Mouse (Mus musculus): Measurements from ENCODE around the gene Ift22. TPM values are rescaled to one million over a fixed set of nuclear protein-coding genes. Genes with fewer than 3 reads are reported as not detected.
A peak's percentile ranks its signal among the peaks of the same experiment; 100 is the strongest.

Gene Ift22
- polyA plus RNA-seq (2014; fragmentation: Nextera tagmentation; extraction: Ambion mirVana): 111 and 114 TPM in 2 replicates

DNA sequence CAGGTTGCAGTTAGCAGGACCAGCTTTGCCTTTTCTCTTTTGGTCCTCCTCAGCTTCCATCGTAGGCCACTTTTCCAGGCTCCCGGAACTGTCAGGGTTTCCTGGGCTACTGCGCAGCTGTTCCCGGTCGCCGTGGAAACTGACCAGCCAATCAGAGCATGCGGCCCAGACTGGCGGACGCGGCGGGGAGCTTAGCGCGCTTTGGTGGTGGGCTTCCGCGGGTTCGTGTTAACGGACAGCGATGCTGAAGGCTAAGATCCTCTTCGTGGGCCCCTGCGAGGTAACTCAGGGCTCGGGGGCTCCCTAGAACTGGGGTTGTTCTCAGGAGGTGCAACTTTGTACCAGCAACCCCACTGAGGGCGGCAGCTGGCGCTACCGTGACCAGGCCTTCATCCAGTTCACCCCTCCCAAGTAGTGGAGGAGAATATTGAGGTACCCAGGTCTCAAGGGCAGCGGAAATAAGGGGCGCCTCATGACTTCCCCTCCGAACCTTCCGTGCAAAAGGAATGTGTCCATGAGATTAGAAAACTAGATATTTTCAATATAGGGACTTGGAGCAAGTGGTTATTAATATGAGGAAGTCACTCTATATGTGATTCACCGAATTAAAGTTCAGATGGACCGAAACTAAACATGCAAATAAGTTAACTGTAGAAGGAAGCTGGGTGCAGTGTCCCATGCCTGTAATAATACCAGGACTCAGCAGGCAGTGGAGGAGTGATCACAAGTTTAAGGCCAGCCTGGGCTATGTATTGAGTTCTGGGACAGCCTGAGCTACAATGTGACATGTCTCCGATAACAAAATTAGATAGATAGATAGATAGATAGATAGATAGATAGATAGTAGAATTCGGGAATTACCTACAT, at the start of gene Ift22:
TSS of gene Ift22 (plus strand) at position 160 of the 867 bp plus-strand sequence.
- H3K4me2 ChIP-seq: peak within 1 kb of the TSS; percentile 61
- peaks cover 7% of the 10 kb centered on the region for H3K4me1 ChIP-seq (ENCODE audit: control insufficient read depth, insufficient read depth, low read length)
- H3K9me3 ChIP-seq (ENCODE audit: control insufficient read depth, low read length): no peaks in the 10 kb centered on the region
- peak within 1 kb of the TSS; percentile 78 for H3K9ac ChIP-seq (ENCODE audit: low read length)
- H3K4me3 ChIP-seq (ENCODE audit: low read depth, low read length): peak within 1 kb of the TSS; percentile 72
- ATAC-seq (ENCODE audit: low FRiP score) (peak; percentile 96), DNase-seq (ENCODE audit: low spot score, missing footprints) (peak; percentile 99)
- no peak within 1 kb of the TSS for H3K27ac ChIP-seq (ENCODE audit: low read depth, low read length)
- no peaks in the 10 kb centered on the region for H3K27me3 ChIP-seq (ENCODE audit: control insufficient read depth, insufficient read depth, low read length)
- 9% methylated on average over 32 of the region's 32 CpGs for WGBS
- H3K36me3 ChIP-seq (ENCODE audit: control insufficient read depth, insufficient read depth, low read length): peaks cover 4% of the 10 kb centered on the region

DNA sequence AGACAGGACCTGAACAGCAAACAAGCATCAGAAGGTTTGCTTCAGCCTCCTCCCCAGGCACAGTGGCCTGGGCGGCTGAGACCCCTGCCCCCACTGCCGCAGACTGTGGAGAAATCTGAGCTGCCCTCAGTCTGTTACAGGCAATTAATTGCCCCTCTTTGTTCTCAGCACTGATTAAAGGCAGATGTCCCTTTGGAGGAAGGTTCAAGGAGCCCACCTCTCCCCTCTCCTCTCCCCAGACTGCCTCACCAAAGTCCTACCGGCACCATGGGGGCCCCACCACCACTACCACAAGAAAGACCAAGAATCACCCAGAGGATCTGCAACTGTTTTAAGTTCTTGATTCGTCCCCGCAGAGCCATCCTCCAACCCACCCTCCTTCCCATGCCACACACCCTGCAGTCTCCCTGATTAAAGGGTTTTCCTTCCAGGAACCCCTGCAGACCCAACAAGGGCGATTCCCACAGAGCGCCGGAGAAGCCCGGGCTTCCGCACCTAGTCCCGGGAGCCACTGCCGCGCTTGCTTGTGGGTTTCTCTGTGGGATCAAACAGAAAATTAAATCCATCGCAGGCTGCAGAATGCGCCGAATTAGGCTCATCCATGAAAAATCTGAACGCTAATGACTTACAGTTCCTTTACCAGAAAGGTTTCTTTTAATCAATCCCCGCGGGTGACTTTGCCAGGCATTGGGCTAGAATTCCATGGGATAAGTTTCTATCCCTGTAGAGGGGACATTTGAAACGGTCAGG, 46.6 kb upstream of the Ift22 start:
- 12% methylated on average over 20 of the region's 20 CpGs for WGBS
- no peaks in the 10 kb centered on the region for H3K36me3 ChIP-seq (ENCODE audit: control insufficient read depth, insufficient read depth, low read length)
- no peak overlapping the region for H3K4me3 ChIP-seq (ENCODE audit: low read depth, low read length)
- H3K4me1 ChIP-seq (ENCODE audit: control insufficient read depth, insufficient read depth, low read length): peaks cover 11% of the 10 kb centered on the region
- DNase-seq (ENCODE audit: low spot score, missing footprints): peak; percentile 88
- H3K9me3 ChIP-seq (ENCODE audit: control insufficient read depth, low read length): no peaks in the 10 kb centered on the region
- H3K27me3 ChIP-seq (ENCODE audit: control insufficient read depth, insufficient read depth, low read length): no peaks in the 10 kb centered on the region
- H3K27ac ChIP-seq (ENCODE audit: low read depth, low read length): no peak overlapping the region
- no peak overlapping the region for H3K4me2 ChIP-seq
- 0 out of 2 replicates have a peak overlapping the region, but pooled peaks have one; percentile 22 for H3K9ac ChIP-seq (ENCODE audit: low read length)
- no peak for ATAC-seq (ENCODE audit: low FRiP score)

DNA sequence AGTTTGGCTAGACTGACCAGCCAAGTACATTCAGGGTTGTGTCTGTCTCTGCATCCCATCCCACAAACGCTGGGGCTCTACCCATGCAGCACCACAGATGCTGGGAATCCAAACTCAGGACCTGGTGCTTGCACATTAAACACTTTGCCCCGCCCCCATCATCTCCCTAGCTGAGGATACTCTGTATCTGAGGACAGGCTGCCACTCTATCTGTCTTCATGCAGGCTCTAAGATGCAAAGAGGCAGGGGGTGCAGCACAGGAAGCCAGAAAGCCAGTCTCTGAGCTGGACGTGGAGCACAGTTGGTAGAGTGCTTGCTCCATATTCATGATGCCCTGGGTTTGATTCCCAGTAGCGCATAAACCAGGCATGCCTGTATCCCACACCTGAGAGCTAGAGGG, 45.1 kb upstream of the Ift22 start:
- WGBS: 49% methylated on average over 4 of the region's 4 CpGs
- H3K36me3 ChIP-seq (ENCODE audit: control insufficient read depth, insufficient read depth, low read length): no peaks in the 10 kb centered on the region
- no peak overlapping the region for H3K4me3 ChIP-seq (ENCODE audit: low read depth, low read length)
- H3K27me3 ChIP-seq (ENCODE audit: control insufficient read depth, insufficient read depth, low read length): no peaks in the 10 kb centered on the region
- H3K4me2 ChIP-seq: no peak overlapping the region
- H3K27ac ChIP-seq (ENCODE audit: low read depth, low read length): no peak overlapping the region
- H3K9me3 ChIP-seq (ENCODE audit: control insufficient read depth, low read length): no peaks in the 10 kb centered on the region
- peaks cover 11% of the 10 kb centered on the region for H3K4me1 ChIP-seq (ENCODE audit: control insufficient read depth, insufficient read depth, low read length)
- no peak overlapping the region for H3K9ac ChIP-seq (ENCODE audit: low read length)
- ATAC-seq (ENCODE audit: low FRiP score): no peak
- peak; percentile 86 for DNase-seq (ENCODE audit: low spot score, missing footprints)

DNA sequence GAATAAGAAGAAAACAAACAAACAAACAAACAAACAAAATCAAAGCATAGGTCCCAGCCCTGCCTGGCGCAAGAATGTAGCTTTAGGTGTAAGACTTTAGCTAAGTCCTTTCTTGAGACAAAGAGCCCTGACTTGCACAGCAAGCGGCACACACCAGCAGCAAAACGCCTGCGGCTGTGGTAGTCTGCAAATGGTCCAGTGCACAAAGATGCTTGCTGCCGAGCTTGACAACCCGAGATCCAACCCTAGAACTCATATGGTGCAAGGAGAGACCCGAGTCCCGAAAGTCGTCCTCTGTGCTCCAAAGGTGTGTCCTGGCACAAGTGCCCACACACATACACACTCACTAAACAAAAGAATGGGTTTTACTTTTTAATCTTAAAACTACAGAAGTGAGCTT, 44.7 kb upstream of the Ift22 start:
- Histone ChIP-seq H3K4me2 (no peak overlapping the region), H3K4me1 (ENCODE audit: control insufficient read depth, insufficient read depth, low read length) (peaks cover 11% of the 10 kb centered on the region), H3K9me3 (ENCODE audit: control insufficient read depth, low read length) (no peaks in the 10 kb centered on the region), H3K36me3 (ENCODE audit: control insufficient read depth, insufficient read depth, low read length) (no peaks in the 10 kb centered on the region), H3K9ac (ENCODE audit: low read length) (no peak overlapping the region), H3K4me3 (ENCODE audit: low read depth, low read length) (no peak overlapping the region), H3K27me3 (ENCODE audit: control insufficient read depth, insufficient read depth, low read length) (no peaks in the 10 kb centered on the region), H3K27ac (ENCODE audit: low read depth, low read length) (peak overlapping the region; percentile 76; the same call in 1 of the 2 replicates)
- 50% methylated on average over 9 of the region's 9 CpGs for WGBS
- no peak for ATAC-seq (ENCODE audit: low FRiP score)
- peak; percentile 91 for DNase-seq (ENCODE audit: low spot score, missing footprints)

DNA sequence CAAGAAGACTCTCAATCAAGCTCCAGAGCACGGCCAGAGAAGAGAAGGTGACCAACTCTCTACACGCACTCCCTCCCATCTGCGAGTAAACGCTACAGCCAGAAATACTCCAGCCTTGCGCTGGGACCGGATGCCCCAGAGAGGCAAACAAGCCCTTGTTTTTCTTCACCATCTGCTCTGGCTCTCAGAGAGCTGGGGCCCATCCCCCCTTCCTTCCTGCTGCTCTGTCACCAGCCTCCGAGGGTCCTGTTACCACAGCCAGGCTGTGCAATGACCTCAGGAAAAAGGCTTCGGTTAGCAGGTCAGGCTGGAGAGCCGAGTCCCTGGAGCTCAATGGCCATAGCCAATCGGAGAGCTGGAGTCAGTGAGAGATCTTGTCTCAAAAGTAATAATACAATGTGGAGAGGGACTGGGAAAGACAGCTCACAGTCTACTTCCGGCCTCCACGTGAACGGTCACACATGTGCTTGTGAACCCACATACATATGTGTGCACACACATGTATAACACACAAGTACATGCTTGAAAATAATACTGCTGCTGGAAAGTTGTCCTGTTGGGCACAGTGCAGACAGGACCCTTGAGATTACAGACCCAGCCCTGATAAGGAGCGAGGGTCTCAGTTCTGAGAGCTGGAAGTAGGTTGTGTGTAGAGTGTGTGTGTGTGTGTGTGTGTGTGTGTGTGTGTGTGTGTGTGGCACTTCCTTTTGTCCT, 43.8 kb upstream of the Ift22 start:
- Histone ChIP-seq H3K27me3 (ENCODE audit: control insufficient read depth, insufficient read depth, low read length) (no peaks in the 10 kb centered on the region), H3K36me3 (ENCODE audit: control insufficient read depth, insufficient read depth, low read length) (no peaks in the 10 kb centered on the region), H3K27ac (ENCODE audit: low read depth, low read length) (peak overlapping the region; percentile 76), H3K4me1 (ENCODE audit: control insufficient read depth, insufficient read depth, low read length) (peaks cover 11% of the 10 kb centered on the region), H3K4me3 (ENCODE audit: low read depth, low read length) (no peak overlapping the region), H3K9ac (ENCODE audit: low read length) (peak overlapping the region; percentile 30; the same call in 1 of the 2 replicates), H3K9me3 (ENCODE audit: control insufficient read depth, low read length) (no peaks in the 10 kb centered on the region), H3K4me2 (peak overlapping the region; percentile 15; the same call in 1 of the 2 replicates)
- DNase-seq (ENCODE audit: low spot score, missing footprints): peak; percentile 91
- ATAC-seq (ENCODE audit: low FRiP score): peak; percentile 86
- 27% methylated on average over 14 of the region's 14 CpGs for WGBS

- Histone ChIP-seq H3K9me3 (ENCODE audit: control insufficient read depth, low read length) (no peaks in the 10 kb centered on the region), H3K4me2 (no peak overlapping the region), H3K4me1 (ENCODE audit: control insufficient read depth, insufficient read depth, low read length) (peaks cover 9% of the 10 kb centered on the region), H3K4me3 (ENCODE audit: low read depth, low read length) (no peak overlapping the region), H3K36me3 (ENCODE audit: control insufficient read depth, insufficient read depth, low read length) (no peaks in the 10 kb centered on the region), H3K9ac (ENCODE audit: low read length) (no peak overlapping the region), H3K27ac (ENCODE audit: low read depth, low read length) (no peak overlapping the region), H3K27me3 (ENCODE audit: control insufficient read depth, insufficient read depth, low read length) (no peaks in the 10 kb centered on the region)
- no peak for ATAC-seq (ENCODE audit: low FRiP score)
- peak; percentile 6 for DNase-seq (ENCODE audit: low spot score, missing footprints)
- 81% methylated on average over 5 of the region's 5 CpGs for WGBS
Measured at GRCm38 (mm10) chr5:136867706-136868105, 40.2 kb upstream of the Ift22 start.

GRCm38 (mm10) chr5:136869451-136870114, 38.4 kb upstream of the Ift22 start:
- DNase-seq (ENCODE audit: low spot score, missing footprints): peak; percentile 74
- no peak for ATAC-seq (ENCODE audit: low FRiP score)
- H3K9me3 ChIP-seq (ENCODE audit: control insufficient read depth, low read length): no peaks in the 10 kb centered on the region
- no peak overlapping the region for H3K4me3 ChIP-seq (ENCODE audit: low read depth, low read length)
- H3K4me1 ChIP-seq (ENCODE audit: control insufficient read depth, insufficient read depth, low read length): no peaks in the 10 kb centered on the region
- H3K27me3 ChIP-seq (ENCODE audit: control insufficient read depth, insufficient read depth, low read length): no peaks in the 10 kb centered on the region
- WGBS: 64% methylated on average over 10 of the region's 10 CpGs
- H3K27ac ChIP-seq (ENCODE audit: low read depth, low read length): no peak overlapping the region
- H3K4me2 ChIP-seq: no peak overlapping the region
- no peaks in the 10 kb centered on the region for H3K36me3 ChIP-seq (ENCODE audit: control insufficient read depth, insufficient read depth, low read length)
- H3K9ac ChIP-seq (ENCODE audit: low read length): no peak overlapping the region

- no peaks in the 10 kb centered on the region for H3K9me3 ChIP-seq (ENCODE audit: control insufficient read depth, low read length)
- no peak overlapping the region for H3K9ac ChIP-seq (ENCODE audit: low read length)
- no peak for DNase-seq (ENCODE audit: low spot score, missing footprints)
- H3K36me3 ChIP-seq (ENCODE audit: control insufficient read depth, insufficient read depth, low read length): no peaks in the 10 kb centered on the region
- 90% methylated on average over 8 of the region's 8 CpGs for WGBS
- no peak overlapping the region for H3K4me3 ChIP-seq (ENCODE audit: low read depth, low read length)
- H3K4me2 ChIP-seq: no peak overlapping the region
- no peaks in the 10 kb centered on the region for H3K4me1 ChIP-seq (ENCODE audit: control insufficient read depth, insufficient read depth, low read length)
- H3K27me3 ChIP-seq (ENCODE audit: control insufficient read depth, insufficient read depth, low read length): no peaks in the 10 kb centered on the region
- no peak overlapping the region for H3K27ac ChIP-seq (ENCODE audit: low read depth, low read length)
- no peak for ATAC-seq (ENCODE audit: low FRiP score)
Measured at GRCm38 (mm10) chr5:136872417-136872816, 35.5 kb upstream of the Ift22 start.
